Mouse (Mus musculus) gastrocnemius, adult 2 months (tissue): ENCODE results near the gene Dgke. TPM values are rescaled to one million over a fixed set of nuclear protein-coding genes. Genes with fewer than 3 reads are reported as not detected.
"Not testable (repeated sequence)": the region's sequence is repeated elsewhere in the genome, so short reads cannot be mapped to it uniquely, and the experiment has no call there.

Experiments
- DNase-seq: peaks from one replicate; pipeline ENCODE4 v3.0.0; 2022
- H3K27ac ChIP-seq: fragments of 200-600 bp; 2 replicates; pipeline ENCODE4 v1.8.1; 2022; ENCODE audit warnings: mild to moderate bottlenecking
- H3K4me3 ChIP-seq: fragments of 200-600 bp; 2 replicates; pipeline ENCODE4 v1.8.1; 2022; ENCODE audit warnings: mild to moderate bottlenecking, moderate library complexity
- CTCF ChIP-seq: fragments of 200-600 bp; IDR thresholded peaks from 2 replicates; pipeline ENCODE4 v1.8.1; 2022; ENCODE audit warnings: antibody characterized with exemption, mild to moderate bottlenecking, moderate library complexity
- intact Hi-C: fragments of 180-260 bp; cut with DNase I; formaldehyde crosslinking; loops from one replicate; pipeline ENCODE4 v1.15.1; 2025
- total RNA-seq, 2 experiments: library from RNA; stranded (reverse); gene quantifications; 2 replicates each; pipeline ENCODE4 v1.2.3; 2021

Gene Dgke
- total RNA-seq, 2 experiments from 2014 or later = 3.4 to 3.7 TPM

DNA sequence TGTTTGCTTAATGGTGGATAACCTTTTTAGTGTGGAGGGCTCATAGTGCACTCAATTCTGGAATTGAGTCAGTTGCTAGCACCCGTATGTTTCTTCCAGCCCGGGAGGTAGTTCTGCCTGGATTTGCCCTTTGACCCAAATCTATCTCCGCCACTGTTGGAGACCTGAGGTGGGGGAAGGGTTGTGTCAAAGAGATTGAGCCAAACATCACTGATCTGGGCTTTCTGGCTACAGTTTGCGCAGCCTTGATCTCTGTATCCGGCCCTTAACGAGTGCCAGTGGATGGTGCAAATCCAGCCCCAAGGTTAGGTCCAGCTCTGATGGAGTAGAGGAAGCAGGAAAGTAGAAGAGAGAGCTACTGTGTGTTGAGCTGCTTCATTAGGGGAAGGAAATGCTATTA is 63.6 kb downstream of the Dgke start:
- peak overlapping the region; percentile 73 for H3K27ac ChIP-seq
- intact Hi-C loops = no loop called here
- no peak for TF ChIP-seq CTCF
- H3K4me3 ChIP-seq = peak overlapping the region; percentile 73
- no peak for DNase-seq

DNA sequence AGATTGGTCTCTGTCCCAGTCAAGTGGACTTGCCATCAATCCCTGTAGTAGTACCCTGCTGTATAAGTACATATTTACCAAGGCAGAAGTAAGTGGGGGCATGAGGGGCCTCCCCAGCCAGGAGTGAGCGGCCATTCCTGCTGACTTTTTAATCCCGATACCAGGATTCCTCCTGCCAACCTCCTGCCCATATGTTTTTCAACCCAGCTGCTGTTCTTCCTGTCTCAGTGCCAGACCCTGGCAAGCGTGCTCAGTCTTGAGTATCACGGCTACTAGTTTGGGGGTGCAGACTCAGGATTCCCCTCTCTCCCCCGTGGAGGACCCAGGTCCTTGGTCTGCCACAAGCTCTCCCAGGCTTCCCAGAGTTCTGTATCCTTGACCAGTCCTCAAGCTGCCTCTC is 64.0 kb downstream of the Dgke start:
- intact Hi-C loops = no loop called here
- peak overlapping the region; percentile 73 for H3K27ac ChIP-seq
- H3K4me3 ChIP-seq = peak overlapping the region; percentile 73
- TF ChIP-seq CTCF = no peak
- peak; percentile 43 for DNase-seq

DNA sequence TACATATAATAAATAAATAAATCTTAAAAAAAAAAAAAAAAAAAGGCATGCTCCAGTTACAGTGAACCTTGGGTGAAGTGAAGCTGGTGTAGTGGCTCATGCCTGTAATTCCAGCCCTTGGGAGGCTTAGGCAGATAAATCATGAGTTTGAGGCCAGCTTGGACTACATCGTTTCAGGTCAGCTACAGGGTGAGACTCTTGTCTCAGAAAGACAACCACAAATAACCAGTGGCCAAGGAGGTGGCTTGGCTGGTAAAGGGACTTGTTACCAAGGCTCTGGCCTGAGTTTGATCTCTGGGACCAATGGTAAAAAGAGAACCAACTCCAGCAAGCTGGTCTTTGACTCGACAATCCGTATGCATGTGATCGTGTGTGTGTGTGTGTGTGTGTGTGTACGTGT is 64.6 kb downstream of the Dgke start:
- no peak for DNase-seq
- TF ChIP-seq CTCF = no peak
- H3K27ac ChIP-seq = peak overlapping the region; percentile 73
- intact Hi-C loops = no loop called here
- H3K4me3 ChIP-seq = peak overlapping the region; percentile 73

DNA sequence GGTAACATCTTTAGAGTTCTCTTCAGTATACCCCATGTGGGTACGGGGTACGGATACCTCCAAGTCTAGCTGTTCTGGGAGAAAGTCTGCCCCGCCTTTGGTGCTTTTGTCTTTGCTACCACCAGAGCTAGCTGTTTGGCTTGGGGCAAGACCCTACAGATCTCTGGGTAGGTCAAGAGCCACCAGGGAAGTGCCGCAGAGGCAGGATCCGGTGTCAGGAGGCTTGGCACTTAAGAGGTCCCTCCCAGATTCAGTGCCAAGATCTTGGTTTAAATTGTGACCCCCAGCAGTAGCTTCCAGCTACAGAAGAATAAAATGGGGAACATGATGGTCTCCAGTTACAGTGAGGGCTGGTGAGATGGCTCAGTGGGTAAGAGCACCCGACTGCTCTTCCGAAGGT is 65.1 kb downstream of the Dgke start:
- no peak for DNase-seq
- H3K4me3 ChIP-seq = peak overlapping the region; percentile 73
- no peak for TF ChIP-seq CTCF
- peak overlapping the region; percentile 88 for H3K27ac ChIP-seq
- intact Hi-C loops = no loop called here

DNA sequence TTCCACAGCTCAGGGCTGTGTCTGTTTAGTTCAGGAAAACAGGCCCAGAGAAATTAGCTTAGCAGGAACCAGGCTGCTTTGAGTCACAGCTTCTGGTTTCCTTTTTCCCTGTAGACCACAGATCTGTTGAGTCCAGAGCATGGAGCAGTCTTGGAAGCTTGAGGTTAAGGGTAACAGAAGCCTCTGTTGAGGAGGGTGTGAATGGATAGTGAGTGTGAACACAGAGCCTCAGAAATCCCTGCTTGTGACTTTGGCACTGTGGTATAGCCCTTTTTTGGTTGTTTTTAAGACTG is 66.2 kb downstream of the Dgke start:
- peak overlapping the region; percentile 88 for H3K27ac ChIP-seq
- intact Hi-C loops = no loop called here
- no peak for DNase-seq
- peak overlapping the region; percentile 73 for H3K4me3 ChIP-seq
- no peak for TF ChIP-seq CTCF

DNA sequence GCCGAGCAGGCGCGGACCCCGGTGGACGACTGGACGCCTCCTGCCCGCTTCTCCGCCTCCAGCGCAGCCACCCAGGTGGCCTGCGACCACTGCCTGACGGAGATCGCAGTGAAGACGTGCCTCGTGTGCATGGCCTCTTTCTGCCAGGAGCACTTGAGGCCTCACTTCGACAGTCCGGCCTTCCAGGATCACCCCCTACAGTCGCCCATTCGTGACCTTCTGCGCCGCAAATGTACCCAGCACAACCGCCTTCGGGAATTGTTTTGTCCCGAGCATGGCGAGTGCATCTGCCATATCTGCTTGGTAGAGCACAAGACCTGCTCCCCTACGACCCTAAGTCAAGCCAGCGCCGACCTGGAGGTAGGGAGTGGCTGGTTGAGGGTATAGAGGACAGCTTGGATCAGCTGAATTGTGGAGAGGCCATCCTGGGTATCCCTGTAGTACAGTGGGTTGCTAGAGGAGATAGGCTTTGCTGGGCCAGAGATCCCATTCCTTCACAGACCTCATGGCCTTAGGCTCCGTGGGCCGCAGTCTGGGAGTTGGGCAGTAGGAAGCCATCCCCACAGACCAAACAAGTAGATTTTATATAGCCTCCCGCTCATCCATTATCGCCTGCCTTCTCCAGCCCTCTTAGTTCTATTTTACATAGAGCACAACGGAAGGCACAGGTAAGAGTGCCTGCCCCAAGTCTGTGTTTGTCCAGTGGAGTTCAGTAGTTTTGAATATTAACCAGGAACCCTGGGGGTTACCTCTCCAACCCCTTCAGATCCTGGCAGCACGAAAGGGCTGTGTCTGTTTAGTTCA is 66.7 kb downstream of the Dgke start:
- H3K27ac ChIP-seq = peak overlapping the region; percentile 88
- TF ChIP-seq CTCF = no peak
- H3K4me3 ChIP-seq = peak overlapping the region; percentile 73
- DNase-seq = no peak
- intact Hi-C loops = no loop called here

DNA sequence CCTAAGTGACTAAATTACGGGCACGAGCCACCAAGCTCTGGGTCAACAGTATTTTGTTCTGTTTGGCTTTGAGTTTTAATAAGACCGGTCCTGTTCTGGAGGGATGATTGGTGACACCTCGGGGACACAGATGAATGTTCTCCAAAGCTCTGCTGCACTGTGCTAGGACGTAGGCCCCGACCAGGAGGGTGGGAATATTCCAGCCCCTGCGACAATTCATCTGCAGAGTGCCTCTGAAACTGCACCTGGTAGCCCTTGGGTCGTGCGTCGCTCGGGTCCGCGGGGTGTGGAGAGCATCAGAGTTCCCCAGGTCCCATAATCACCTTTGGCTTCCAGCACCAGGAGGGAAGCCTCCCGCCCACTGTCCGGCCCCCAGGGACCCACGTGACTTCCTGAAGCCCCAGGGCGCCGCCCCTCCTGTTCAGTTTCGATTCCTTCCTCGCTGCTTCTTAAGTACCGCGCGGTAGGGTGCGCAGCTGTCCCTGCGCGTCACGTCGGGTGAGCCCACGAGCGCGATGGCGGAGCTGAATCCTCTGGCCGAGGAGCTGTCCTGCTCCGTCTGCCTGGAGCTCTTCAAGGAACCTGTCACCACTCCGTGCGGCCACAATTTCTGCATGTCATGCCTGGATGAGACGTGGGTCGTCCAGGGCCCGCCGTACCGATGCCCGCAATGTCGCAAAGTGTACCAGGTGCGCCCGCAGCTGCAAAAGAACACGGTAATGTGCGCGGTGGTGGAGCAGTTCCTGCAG is 67.5 kb downstream of the Dgke start, which contains the start of gene Trim25:
Gene Trim25 (plus strand): TSS at position 403 of the 749 bp plus-strand sequence.
- intact Hi-C loops = no loop called here
- Histone ChIP-seq H3K27ac (peak within 1 kb of the TSS; percentile 88), H3K4me3 (peak within 1 kb of the TSS; percentile 73)
- TF ChIP-seq CTCF = no peak
- DNase-seq = peak; percentile 95

DNA sequence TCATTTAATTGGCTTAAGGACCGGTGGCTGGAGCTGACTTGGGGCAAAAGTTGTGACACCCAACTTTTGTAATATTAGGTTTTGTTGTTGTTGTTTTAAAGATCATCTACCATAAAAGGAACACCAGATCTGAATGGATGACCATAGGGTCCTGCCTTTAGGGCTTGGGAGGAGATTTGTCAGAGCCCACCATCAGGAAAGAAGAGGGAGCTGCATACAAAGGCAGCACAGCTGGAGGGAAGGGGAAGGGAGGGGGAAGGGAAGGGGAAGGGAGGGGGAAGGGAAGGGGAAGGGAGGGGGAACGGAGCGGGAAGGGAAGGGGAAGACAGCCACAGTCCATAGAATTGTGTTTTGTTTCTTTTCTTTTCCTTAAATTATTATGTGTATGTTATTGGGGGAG is 68.2 kb downstream of the Dgke start:
- intact Hi-C loops = no loop called here
- no peak for DNase-seq
- peak overlapping the region; percentile 73 for H3K4me3 ChIP-seq
- TF ChIP-seq CTCF = no peak
- H3K27ac ChIP-seq = peak overlapping the region; percentile 88

DNA sequence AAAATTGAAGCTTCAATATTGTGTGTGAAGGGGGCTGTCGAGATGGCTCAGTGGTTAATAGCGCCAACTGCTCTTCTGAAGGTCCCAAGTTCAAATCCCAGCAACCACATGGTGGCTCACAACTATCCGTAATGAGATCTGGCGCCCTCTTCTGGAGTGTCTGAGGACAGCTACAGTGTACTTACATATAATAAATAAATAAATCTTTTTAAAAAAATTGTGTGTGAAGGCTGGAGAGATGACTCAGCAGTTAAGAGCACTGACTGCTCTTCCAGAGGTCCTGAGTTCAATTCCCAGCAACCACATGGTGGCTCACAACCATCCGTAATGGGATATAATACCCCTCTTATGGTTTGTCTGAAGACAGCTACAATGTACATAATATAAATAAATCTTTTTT is 69.3 kb downstream of the Dgke start:
- TF ChIP-seq CTCF = peak; percentile 54
- H3K4me3 ChIP-seq, DNase-seq, intact Hi-C loops: not testable (repeated sequence)
- H3K27ac ChIP-seq = peak overlapping the region; percentile 79

DNA sequence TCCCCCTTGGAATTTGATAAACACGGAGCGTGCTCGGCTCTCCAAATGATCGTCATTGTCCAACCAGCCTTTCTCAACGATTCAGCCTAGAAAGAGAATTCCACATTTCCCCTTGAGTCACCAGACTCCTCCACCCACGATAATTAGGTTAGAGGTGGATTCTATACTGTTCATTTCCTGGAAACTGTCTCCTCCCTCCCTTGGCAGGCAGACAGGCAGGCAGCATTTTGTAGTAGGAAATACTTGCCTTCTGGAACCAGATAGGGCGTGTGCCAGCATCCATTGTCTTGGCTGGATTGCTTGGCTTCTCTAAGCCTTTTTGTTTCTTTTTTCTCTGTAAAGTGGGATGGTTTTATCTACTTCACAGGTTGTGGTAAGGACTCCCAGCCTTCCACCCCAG is 70.2 kb downstream of the Dgke start:
- peak overlapping the region; percentile 79 for H3K27ac ChIP-seq
- intact Hi-C loops = no loop called here
- peak overlapping the region; percentile 11; the same call in 1 of the 2 replicates for H3K4me3 ChIP-seq
- TF ChIP-seq CTCF = no peak
- DNase-seq = peak; percentile 42

DNA sequence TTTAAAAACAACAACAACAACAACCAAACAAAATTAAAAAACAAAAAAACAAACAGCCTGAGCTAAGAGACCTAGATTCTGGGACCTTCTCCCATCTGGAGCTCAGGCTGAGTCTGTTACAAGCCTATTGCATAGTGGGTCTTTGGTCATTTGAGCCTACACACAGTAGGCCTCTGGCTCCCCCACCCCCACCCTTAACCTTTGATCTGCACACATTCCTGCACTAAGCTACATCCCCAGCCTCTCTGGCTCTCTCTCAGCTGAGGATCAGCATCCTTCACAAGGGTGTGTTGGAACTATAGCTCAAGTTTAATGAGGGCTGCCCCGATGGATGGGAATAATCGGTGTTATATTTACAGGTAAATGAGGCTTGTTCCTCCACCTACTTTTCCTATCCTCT is 71.0 kb downstream of the Dgke start:
- peak overlapping the region; percentile 79; the same call in 1 of the 2 replicates for H3K27ac ChIP-seq
- no peak for DNase-seq
- intact Hi-C loops = no loop called here
- no peak for TF ChIP-seq CTCF
- no peak overlapping the region for H3K4me3 ChIP-seq

DNA sequence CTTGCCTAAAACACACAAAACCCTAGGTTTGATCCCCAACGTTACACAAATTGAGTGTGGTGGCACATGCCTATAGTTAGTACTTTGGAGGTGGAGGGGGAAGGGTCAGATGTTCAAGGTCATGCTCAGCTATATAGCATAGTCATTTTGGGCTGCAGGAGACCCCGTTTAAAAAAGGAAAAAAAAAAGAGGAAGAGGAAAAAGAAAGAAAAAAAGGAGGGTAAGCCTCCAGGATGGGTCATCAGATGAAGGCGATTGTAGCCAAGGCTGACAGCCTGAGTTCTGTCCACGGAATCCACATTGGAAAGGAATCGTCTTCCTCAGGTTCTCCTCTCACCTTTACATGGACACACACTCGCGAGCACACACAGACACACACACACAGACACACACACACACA is 72.2 kb downstream of the Dgke start:
- no peak for TF ChIP-seq CTCF
- intact Hi-C loops = no loop called here
- no peak for DNase-seq
- H3K4me3 ChIP-seq = no peak overlapping the region
- H3K27ac ChIP-seq = peak overlapping the region; percentile 69; the same call in 1 of the 2 replicates

DNA sequence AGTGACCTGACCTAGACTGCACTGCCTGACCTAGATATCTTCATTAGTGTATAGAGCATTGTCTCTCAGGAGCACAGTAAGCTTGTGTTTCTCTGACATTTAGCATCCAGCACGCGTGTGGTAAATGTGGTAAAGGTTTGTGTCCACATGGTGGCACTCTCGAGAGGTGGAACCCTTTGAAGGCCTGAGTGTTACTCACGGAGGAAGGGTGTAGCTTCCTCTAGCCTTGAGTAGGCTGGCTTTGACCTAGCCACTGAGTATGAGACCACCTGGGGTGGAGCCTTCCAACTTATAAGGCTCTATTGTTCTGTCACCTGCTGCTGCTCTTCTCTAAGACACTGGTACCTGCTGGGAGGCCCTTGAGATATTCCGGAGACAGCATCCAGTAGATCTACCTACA is 73.0 kb downstream of the Dgke start:
- peak; percentile 74 for TF ChIP-seq CTCF

More for the DNA sequence above, 73.0 kb downstream of the Dgke start:
- intact Hi-C loops = loop anchor here (1.0 kb wide), 1 partner anchor 46 kb away; no protein-coding TSS in a partner anchor
- DNase-seq = peak; percentile 56
- H3K4me3 ChIP-seq = no peak overlapping the region
- H3K27ac ChIP-seq = peak overlapping the region; percentile 69
